Mouse (Mus musculus): Measurements from ENCODE around the gene Olfr535.
"Not testable (repeated sequence)": the region's sequence is repeated elsewhere in the genome, so short reads cannot be mapped to it uniquely, and the experiment has no call there.

The Olfr535 gene

GRCm38 (mm10) chr7:140483916-140484315, at the start of gene Olfr535:
Olfr535 (plus strand) TSS chr7:140484216.
- DNase-seq (ENCODE audit: extremely low spot score): no peak

- no peak for DNase-seq (ENCODE audit: extremely low spot score)
Measured at GRCm38 (mm10) chr7:140443141-140443540, 40.9 kb upstream of the Olfr535 start.

DNA sequence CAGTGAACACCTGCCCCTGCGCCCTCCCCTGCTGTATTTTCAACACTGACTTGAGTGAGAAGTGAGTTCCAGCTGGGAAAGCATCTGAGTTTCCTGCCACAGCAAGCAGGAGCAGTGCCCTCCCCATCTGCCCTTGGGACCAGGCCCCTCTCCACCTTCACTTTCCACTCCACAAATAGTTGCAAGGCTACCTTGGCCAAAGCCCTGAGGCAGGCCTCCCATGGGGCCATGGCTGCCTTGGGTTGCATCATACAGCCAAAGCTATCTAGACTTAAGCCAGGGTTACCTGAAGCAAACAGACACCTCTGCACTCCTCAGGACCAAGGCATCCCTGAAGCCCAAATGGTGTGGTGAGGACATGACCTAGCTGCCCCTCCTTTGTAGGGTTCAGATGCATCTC, 20.9 kb upstream of the Olfr535 start, which contains the start of gene Olfr533:
TSS of gene Olfr533 (plus strand) at position 301 of the 400 bp plus-strand sequence.
- not testable (repeated sequence) for DNase-seq (ENCODE audit: extremely low spot score)

DNA sequence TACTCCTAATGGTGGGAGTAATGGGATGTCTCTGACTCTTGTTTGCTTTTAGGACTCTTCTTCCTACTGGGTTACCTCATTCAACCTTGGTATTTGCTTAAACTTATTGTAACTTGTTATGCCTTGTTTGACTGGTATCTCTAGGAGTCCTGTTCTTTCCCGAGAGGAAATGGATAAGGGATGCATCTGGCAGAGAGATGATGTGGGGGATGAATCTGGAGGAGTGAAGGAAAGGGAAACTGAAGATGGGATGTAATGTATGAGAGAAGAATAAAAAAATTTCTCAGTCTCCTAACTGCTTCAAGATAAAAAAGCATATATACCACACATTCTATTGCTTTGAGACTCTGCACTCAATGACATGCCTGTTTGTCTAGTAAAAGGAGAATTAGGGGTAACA, 6.1 kb upstream of the Olfr535 start:
- DNase-seq (ENCODE audit: extremely low spot score): no peak

DNA sequence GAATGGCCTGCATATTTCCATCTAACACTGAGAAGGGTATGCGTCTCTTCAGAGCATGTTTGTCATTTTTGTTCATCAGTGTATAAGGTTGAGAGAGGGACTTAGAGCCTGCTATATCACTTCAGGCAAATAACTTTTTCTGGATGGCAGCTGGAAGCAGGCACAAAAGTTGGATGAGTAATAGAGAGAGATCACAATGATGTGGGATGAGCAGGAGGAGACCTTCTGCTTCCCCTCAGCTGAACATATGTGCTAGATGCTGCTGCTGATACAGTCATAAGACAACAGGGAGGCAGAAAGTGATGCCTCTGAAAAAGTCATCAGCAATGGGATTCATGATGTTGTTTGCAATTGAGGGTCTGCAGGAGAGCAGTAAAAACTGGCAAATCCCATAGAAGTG, 5.3 kb upstream of the Olfr535 start:
- no peak for DNase-seq (ENCODE audit: extremely low spot score)

DNA sequence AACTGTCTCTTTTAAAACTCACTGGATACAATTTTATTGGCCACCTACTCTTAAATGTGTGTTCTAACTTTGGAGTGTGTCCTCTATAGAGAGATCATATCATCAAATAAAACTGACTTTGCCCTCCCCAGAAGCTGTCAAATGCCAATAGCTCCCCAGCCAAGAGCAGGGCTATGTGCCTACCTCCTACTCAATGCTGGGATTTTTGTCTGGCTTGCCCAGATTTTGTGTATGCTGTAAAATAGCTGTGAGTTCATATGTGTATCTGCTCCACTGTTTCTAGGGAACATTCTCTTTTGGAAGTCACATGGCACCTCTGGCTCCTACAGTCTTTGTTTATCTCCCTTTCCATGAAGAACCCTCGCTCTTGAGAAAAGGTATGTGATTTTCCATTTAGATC, 5.0 kb downstream of the Olfr535 start:
- DNase-seq (ENCODE audit: extremely low spot score): no peak

DNA sequence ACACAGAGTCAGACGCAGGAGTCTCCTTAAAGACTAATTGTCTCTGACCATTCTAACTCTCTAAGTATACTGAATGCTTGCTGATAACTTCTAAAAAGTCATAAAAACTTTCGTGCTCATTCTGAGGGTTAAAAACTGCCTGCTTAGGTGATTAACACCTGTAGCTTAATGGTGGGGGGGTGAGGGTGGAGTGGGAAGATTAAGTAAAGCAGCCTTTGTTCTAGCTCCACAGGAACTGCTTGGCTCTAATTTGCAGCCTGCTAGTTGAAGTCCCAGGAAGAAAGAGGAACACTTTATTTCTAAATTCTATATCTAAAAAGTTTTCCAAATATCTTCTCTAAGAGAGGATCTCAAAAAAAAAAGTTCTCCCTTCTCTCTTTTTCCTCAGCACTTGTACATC, 10.2 kb downstream of the Olfr535 start:
- DNase-seq (ENCODE audit: extremely low spot score): no peak

GRCm38 (mm10) chr7:140494702-140495101, 10.7 kb downstream of the Olfr535 start:
- no peak for DNase-seq (ENCODE audit: extremely low spot score)

GRCm38 (mm10) chr7:140507346-140508021, 23.5 kb downstream of the Olfr535 start, which contains the start of gene Olfr536:
Olfr536 (minus strand) TSS chr7:140507396.
- DNase-seq (ENCODE audit: extremely low spot score): not testable (repeated sequence)

- DNase-seq (ENCODE audit: extremely low spot score): no peak
Measured at GRCm38 (mm10) chr7:140539746-140540145, 55.7 kb downstream of the Olfr535 start.
